Mouse (Mus musculus): ENCODE data around the gene Clstn2.

DNA sequence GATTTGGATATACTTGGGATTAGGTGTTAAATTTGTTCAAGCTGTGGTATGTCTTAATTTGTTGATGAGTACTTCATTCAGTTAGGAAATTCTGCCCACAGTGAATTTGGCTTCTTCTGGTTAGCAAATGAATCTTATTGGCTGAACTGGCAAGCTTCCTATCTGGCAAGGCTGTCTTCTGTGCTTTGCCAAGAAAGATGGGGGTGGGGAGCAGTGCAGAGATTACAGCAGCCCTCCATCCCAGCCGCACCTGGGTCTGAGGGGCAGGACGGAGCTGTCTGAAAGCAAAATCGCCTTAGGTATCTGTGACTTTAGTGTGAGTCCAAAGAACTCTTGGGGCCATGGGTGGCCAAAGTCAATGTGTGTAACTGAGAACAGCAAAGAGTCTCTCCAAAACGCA, 40.9 kb downstream of the Clstn2 start:
- TF ChIP-seq CTCF (IDR thresholded peaks at IDR 0.05; ENCODE audit: borderline replicate concordance, insufficient read depth, low read depth, low read length) (no peak), POLR2A (IDR thresholded peaks at IDR 0.05; ENCODE audit: borderline replicate concordance, insufficient read depth, low read length) (no peak)

Measured in cerebellum, adult 2 months (tissue).